Mouse (Mus musculus) neural tube, embryonic 12.5 days (tissue): ENCODE measurements around the gene Ncor2. TPM values are rescaled to one million over a fixed set of nuclear protein-coding genes. Genes with fewer than 3 reads are reported as not detected.

ENCODE experiments used
- ATAC-seq: fragments of 200-750 bp; cut with Nextera tagmentation; 2 replicates; pipeline ENCODE4 v1.8.0; 2017; ENCODE audit warnings: low read depth, mild to moderate bottlenecking, moderate TSS enrichment, moderate library complexity; ENCODE audit not compliant: low FRiP score
- H3K27ac ChIP-seq: fragments of 300-500 bp; sonication (generic); 2 replicates; pipeline ENCODE4 v1.5.1; 2016
- H3K27me3 ChIP-seq: fragments of 300-500 bp; sonication (generic); replicated peaks from 2 replicates; pipeline ENCODE4 v1.6.1; 2016; ENCODE audit warnings: mild to moderate bottlenecking
- H3K36me3 ChIP-seq: fragments of 300-500 bp; sonication (generic); 2 replicates; pipeline ENCODE4 v1.6.1; 2016; ENCODE audit warnings: mild to moderate bottlenecking
- H3K4me1 ChIP-seq: fragments of 300-500 bp; sonication (generic); 2 replicates; pipeline ENCODE4 v1.6.1; 2016
- H3K4me2 ChIP-seq: fragments of 300-500 bp; sonication (generic); replicated peaks from 2 replicates; pipeline ENCODE4 v1.6.1; 2016; ENCODE audit warnings: mild to moderate bottlenecking
- H3K4me3 ChIP-seq: fragments of 300-500 bp; sonication (generic); 2 replicates; pipeline ENCODE4 v1.5.1; 2016
- H3K9ac ChIP-seq: fragments of 300-500 bp; sonication (generic); 2 replicates; pipeline ENCODE4 v1.6.1; 2016; ENCODE audit warnings: mild to moderate bottlenecking
- H3K9me3 ChIP-seq: fragments of 300-500 bp; sonication (generic); 2 replicates; pipeline ENCODE4 v1.6.1; 2016; ENCODE audit warnings: mild to moderate bottlenecking
- WGBS: fragments of 180-500 bp; shearing (Covaris S2); methylation state at CpG from one replicate; pipeline ENCODE4 v1.1.7; 2016; 5-methylcytosine and 5-hydroxymethylcytosine counted together
- polyA plus RNA-seq: library from polyadenylated mRNA; unstranded; fragments of >200 nt; fragmentation: Nextera tagmentation; extraction: Ambion mirVana; gene quantifications from 2 replicates; pipeline ENCODE4 v1.2.1, GENCODE M21; 2016

The Ncor2 gene
- polyA plus RNA-seq, 1 experiment from 2014 or later: 36.9 TPM

- H3K4me3 ChIP-seq: peak overlapping the region; percentile 12
- peak overlapping the region; percentile 61 for H3K4me2 ChIP-seq
- H3K27ac ChIP-seq: peak overlapping the region; percentile 50
- peaks cover 28% of the 10 kb centered on the region for H3K36me3 ChIP-seq
- H3K9ac ChIP-seq: peak overlapping the region; percentile 44; the same call in 1 of the 2 replicates
- no peaks in the 10 kb centered on the region for H3K9me3 ChIP-seq
- 9% methylated on average over 29 of the region's 29 CpGs for WGBS
- no peaks in the 10 kb centered on the region; the same call in 1 of the 2 replicates for H3K27me3 ChIP-seq
- 0 out of 2 replicates have a peak, but pooled peaks have one; percentile 12 for ATAC-seq
- H3K4me1 ChIP-seq: peaks cover 69% of the 10 kb centered on the region
Measured at GRCm38 (mm10) chr5:125057555-125058266, 121.3 kb downstream of the Ncor2 start.

- 0 out of 2 replicates have a peak overlapping the region, but pooled peaks have one; percentile 50 for H3K27ac ChIP-seq
- H3K27me3 ChIP-seq: no peaks in the 10 kb centered on the region; the same call in 1 of the 2 replicates
- no peaks in the 10 kb centered on the region for H3K9me3 ChIP-seq
- H3K4me1 ChIP-seq: peaks cover 66% of the 10 kb centered on the region
- H3K4me2 ChIP-seq: peak overlapping the region; percentile 61
- H3K4me3 ChIP-seq: no peak overlapping the region
- H3K9ac ChIP-seq: no peak overlapping the region; the same call in 1 of the 2 replicates
- H3K36me3 ChIP-seq: peaks cover 35% of the 10 kb centered on the region
- ATAC-seq: 0 out of 2 replicates have a peak, but pooled peaks have one; percentile 19
- WGBS: 3% methylated on average over 19 of the region's 19 CpGs
Measured at GRCm38 (mm10) chr5:125056696-125057554, 122.1 kb downstream of the Ncor2 start.

DNA sequence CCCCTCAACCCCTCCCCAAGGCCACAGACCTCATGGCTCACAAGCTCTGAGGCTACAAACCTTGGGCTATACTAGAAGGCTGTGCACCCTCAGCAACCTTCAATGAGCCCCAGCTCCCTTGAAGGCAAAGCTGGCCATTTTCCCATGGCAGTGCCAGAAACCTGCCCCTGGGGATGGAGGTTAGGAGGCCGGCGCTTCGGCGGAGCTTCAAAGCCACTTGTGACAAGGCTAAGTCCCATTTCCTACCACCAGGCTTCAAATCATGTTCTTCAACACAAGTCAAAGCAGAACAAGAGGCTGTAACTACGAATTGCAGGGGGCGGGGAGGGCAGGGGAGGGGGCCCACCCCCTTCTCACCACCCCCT, 122.7 kb downstream of the Ncor2 start:
- no peak for ATAC-seq
- Histone ChIP-seq H3K9ac (no peak overlapping the region), H3K4me1 (peaks cover 66% of the 10 kb centered on the region), H3K4me3 (no peak overlapping the region), H3K9me3 (no peaks in the 10 kb centered on the region), H3K36me3 (peaks cover 40% of the 10 kb centered on the region), H3K4me2 (peak overlapping the region; percentile 61), H3K27me3 (no peaks in the 10 kb centered on the region; the same call in 1 of the 2 replicates), H3K27ac (no peak overlapping the region)
- WGBS: 7% methylated on average over 6 of the region's 6 CpGs

DNA sequence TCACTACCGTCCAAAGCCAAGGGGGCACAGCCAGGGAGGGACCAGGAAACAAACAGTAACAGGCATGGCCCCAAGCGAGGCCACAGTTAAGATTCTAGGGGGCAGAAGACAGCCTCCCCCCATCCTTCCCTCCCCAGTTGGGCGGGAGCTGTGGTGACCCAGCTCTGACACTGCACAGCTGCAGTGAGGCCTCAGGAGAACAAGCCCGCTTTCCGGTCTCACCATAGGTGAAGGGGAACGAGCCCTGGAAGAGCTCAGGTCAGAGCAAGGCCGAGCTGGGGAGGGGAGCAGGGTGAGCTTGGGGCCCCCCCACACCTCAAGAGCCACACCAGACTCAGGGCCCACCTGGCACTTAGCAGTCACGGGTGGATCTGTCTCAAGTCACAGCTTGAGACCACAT, 123.1 kb downstream of the Ncor2 start:
- Histone ChIP-seq H3K9me3 (no peaks in the 10 kb centered on the region), H3K4me3 (no peak overlapping the region), H3K4me1 (peaks cover 65% of the 10 kb centered on the region), H3K27ac (no peak overlapping the region), H3K36me3 (peaks cover 44% of the 10 kb centered on the region), H3K4me2 (peak overlapping the region; percentile 61), H3K9ac (no peak overlapping the region), H3K27me3 (no peaks in the 10 kb centered on the region; the same call in 1 of the 2 replicates)
- ATAC-seq: no peak
- 32% methylated on average over 8 of the region's 8 CpGs for WGBS

DNA sequence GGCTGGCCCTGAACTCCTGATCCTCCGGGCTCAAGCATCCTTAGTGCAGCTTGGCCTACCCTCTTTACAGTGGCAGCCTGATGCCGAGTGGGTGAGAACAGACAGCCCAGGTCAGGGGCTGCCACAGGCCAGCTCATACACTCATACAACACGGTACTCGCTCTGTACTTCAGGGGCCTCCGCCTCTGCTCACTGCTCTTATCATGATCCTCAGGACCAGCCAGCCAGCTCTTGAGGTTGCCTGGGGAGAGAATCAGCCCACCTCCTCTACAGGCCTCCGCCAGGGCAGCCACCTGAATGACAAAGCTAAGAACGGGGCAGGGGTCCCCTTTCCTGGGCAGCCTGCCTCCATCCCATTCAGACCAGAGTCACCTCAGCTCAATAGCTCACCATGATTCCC, 125.4 kb downstream of the Ncor2 start:
- no peak for ATAC-seq
- Histone ChIP-seq H3K4me3 (no peak overlapping the region), H3K9ac (no peak overlapping the region), H3K4me1 (peaks cover 42% of the 10 kb centered on the region), H3K27ac (no peak overlapping the region), H3K9me3 (no peaks in the 10 kb centered on the region), H3K36me3 (peaks cover 66% of the 10 kb centered on the region), H3K4me2 (no peak overlapping the region), H3K27me3 (no peaks in the 10 kb centered on the region)
- 87% methylated on average over 7 of the region's 7 CpGs for WGBS

- no peak overlapping the region for H3K4me3 ChIP-seq
- no peak overlapping the region for H3K9ac ChIP-seq
- 83% methylated on average over 23 of the region's 23 CpGs for WGBS
- H3K27me3 ChIP-seq: no peaks in the 10 kb centered on the region
- no peak for ATAC-seq
- no peak overlapping the region for H3K4me2 ChIP-seq
- peaks cover 34% of the 10 kb centered on the region for H3K4me1 ChIP-seq
- no peaks in the 10 kb centered on the region for H3K9me3 ChIP-seq
- peaks cover 74% of the 10 kb centered on the region for H3K36me3 ChIP-seq
- H3K27ac ChIP-seq: no peak overlapping the region
Measured at GRCm38 (mm10) chr5:125052603-125053488, 126.2 kb downstream of the Ncor2 start.

DNA sequence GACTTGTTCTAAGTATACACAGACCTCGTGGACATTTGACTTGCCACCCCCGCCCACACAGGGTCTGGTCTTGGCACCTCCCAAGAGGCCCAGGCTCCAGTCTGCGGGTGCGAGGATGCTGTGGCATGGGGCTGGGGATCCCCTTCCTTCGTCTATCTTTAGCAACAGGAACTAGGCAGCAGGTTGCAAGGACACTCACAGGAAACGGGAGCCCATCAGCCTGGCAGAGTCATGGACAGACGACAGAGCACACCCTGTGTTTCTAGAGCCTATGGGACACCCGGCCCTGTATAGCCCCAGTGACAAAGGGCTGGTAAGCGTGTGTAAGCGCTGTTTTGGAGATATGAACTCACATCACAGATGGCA, 126.8 kb downstream of the Ncor2 start:
- no peak for ATAC-seq
- Histone ChIP-seq H3K4me1 (peaks cover 29% of the 10 kb centered on the region), H3K9me3 (no peaks in the 10 kb centered on the region), H3K4me2 (no peak overlapping the region), H3K27me3 (no peaks in the 10 kb centered on the region), H3K36me3 (peaks cover 80% of the 10 kb centered on the region), H3K27ac (no peak overlapping the region), H3K4me3 (no peak overlapping the region), H3K9ac (no peak overlapping the region)
- WGBS: 82% methylated on average over 10 of the region's 10 CpGs

DNA sequence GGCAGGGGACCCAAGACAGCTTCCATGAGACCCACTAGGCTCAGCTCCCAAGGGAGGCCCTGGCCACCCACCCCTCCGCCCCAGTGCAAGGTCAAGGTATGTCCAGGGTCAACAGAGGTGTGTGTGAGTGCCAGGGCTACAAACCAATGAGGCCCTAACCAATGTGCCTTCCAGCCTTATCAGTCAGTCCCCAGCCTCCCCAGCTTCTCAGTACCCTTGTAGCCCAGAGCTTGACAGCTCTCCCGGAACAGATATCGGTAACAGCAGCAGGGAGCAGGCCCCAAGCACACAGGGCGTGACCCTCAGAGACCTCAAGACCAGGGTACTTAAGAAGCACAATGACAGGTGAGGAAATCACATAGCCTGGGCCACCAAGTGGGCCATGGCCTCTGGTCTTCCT, 129.5 kb downstream of the Ncor2 start:
- H3K9ac ChIP-seq: no peak overlapping the region
- H3K9me3 ChIP-seq: no peaks in the 10 kb centered on the region
- peaks cover 29% of the 10 kb centered on the region for H3K4me1 ChIP-seq
- no peaks in the 10 kb centered on the region for H3K27me3 ChIP-seq
- no peak overlapping the region for H3K4me3 ChIP-seq
- H3K27ac ChIP-seq: no peak overlapping the region
- peaks cover 90% of the 10 kb centered on the region for H3K36me3 ChIP-seq
- H3K4me2 ChIP-seq: no peak overlapping the region
- no peak for ATAC-seq
- 91% methylated on average over 4 of the region's 4 CpGs for WGBS

GRCm38 (mm10) chr5:125046436-125046835, 132.6 kb downstream of the Ncor2 start:
- H3K27me3 ChIP-seq: no peaks in the 10 kb centered on the region
- H3K9ac ChIP-seq: 0 out of 2 replicates have a peak overlapping the region, but pooled peaks have one; percentile 17
- H3K9me3 ChIP-seq: no peaks in the 10 kb centered on the region
- no peak overlapping the region for H3K27ac ChIP-seq
- H3K4me3 ChIP-seq: no peak overlapping the region
- peaks cover 25% of the 10 kb centered on the region for H3K4me1 ChIP-seq
- no peak for ATAC-seq
- H3K4me2 ChIP-seq: no peak overlapping the region
- WGBS: 73% methylated on average over 5 of the region's 5 CpGs
- peaks cover 87% of the 10 kb centered on the region for H3K36me3 ChIP-seq

GRCm38 (mm10) chr5:125045202-125045601, 133.8 kb downstream of the Ncor2 start:
- H3K4me3 ChIP-seq: no peak overlapping the region
- no peak for ATAC-seq
- H3K27me3 ChIP-seq: no peaks in the 10 kb centered on the region
- no peak overlapping the region for H3K27ac ChIP-seq
- H3K9me3 ChIP-seq: no peaks in the 10 kb centered on the region
- H3K9ac ChIP-seq: no peak overlapping the region
- no peak overlapping the region for H3K4me2 ChIP-seq
- peaks cover 86% of the 10 kb centered on the region for H3K36me3 ChIP-seq
- peaks cover 30% of the 10 kb centered on the region for H3K4me1 ChIP-seq
- 21% methylated on average over 5 of the region's 5 CpGs for WGBS

GRCm38 (mm10) chr5:125043448-125043847, 135.6 kb downstream of the Ncor2 start:
- Histone ChIP-seq H3K27me3 (no peaks in the 10 kb centered on the region), H3K4me3 (no peak overlapping the region), H3K4me2 (no peak overlapping the region), H3K27ac (no peak overlapping the region), H3K9ac (no peak overlapping the region), H3K36me3 (peaks cover 86% of the 10 kb centered on the region), H3K9me3 (no peaks in the 10 kb centered on the region), H3K4me1 (peaks cover 30% of the 10 kb centered on the region)
- 85% methylated on average over 6 of the region's 6 CpGs for WGBS
- no peak for ATAC-seq
